Mouse (Mus musculus): ENCODE measurements around the gene Pip4k2a.
"Not testable (repeated sequence)": the region's sequence is repeated elsewhere in the genome, so short reads cannot be mapped to it uniquely, and the experiment has no call there.

The Pip4k2a gene

DNA sequence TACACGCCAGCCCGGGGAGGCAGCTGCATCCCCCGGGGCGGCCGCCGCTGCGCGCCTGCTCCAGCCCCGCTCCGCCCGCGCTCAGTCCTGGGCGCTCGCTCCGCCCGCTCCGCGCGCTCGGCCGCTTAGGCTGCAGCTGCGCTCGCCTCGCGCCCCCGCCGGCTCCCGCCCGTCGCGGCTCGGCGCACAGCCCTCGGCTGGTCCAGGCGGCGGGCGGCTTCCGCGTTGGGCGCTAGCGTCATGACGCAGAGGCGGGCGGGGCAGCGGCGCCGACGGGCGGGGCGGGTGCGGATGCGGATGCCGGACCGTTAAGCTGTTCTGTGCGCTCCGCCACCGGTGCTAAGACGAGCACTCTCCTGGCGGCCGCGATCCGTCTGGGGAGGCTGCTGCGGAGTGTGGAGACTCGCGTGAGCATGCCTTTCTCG lies at the start of gene Pip4k2a, which contains the start of gene 4930426L09Rik:
Gene Pip4k2a (minus strand): TSS at position 73 of the 425 bp plus-strand sequence.
Gene 4930426L09Rik (plus strand): TSS at position 290 of the 425 bp plus-strand sequence.
- DNase-seq (ENCODE audit: low spot score), result peak; percentile 91

DNA sequence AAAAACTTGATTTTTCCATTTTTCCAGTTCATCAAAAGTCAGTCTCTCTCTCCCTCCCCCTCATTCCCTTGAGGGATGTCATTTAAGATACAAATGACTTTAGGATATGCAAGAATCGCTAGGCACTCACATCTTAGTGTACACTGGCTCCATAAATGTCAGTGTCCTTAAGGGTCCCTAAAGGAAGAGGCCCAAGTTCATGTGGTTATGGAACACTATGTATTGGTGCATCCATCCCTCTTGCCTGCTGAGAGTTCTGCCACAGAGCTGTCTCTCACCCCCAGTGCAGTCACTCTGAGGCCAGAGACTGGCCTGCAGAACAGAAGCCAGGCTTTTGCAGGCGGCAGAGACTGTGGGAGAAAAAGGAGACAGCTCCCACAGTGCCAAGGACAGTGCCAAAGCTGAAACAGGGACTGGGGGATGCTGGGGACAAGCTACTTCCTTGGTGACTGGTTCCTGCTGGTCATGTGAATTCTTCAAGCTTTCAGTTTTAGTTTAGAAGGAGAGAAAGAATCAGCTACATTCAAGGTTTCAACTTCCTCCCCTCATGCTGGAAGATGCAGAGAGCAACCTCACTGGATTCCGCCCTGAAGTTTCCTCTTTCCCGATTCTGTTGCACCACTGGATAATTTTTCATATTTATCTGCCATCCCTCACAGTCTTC lies 40.1 kb upstream of the Pip4k2a start:
- DNase-seq (ENCODE audit: low spot score), result no peak

DNA sequence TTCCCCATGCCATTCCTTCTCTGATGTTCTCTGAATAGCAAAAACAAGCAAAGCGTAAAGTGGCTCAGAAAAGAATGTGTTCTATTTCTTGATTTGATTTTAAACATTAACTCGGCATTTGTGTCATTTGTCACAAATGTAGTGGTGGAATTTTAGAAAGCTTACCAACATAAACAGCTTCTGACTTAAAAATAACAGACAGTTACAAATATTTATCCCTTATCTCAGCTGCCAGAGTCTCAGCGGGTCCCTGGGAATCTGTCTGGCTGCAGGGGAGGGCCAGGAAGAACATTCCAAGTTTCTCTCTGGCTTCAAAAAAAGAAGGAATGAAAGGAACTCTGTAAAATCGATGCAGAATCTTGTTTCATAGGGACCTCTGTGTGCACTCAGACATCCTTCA lies 39.5 kb upstream of the Pip4k2a start:
- no peak for DNase-seq (ENCODE audit: low spot score)

DNA sequence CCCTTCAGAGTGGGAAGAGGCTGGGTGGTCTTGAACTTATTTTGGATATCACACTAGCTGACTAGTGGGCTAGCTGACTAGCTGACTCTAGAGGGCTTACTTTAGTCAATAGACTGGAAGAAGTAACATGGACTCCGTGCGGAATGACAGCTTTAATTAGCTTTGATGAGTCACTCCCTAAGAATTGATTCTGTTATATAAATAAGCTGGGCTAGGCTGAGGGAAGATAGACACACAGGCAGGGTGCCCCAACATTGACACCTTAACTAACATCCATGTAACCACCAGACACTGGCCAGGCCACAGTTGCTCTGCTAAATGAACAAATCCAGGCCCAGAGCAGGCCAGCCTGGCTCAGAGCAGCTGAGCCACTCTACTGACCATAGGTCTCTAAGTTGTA lies 26.9 kb upstream of the Pip4k2a start:
- no peak for DNase-seq (ENCODE audit: low spot score)

DNA sequence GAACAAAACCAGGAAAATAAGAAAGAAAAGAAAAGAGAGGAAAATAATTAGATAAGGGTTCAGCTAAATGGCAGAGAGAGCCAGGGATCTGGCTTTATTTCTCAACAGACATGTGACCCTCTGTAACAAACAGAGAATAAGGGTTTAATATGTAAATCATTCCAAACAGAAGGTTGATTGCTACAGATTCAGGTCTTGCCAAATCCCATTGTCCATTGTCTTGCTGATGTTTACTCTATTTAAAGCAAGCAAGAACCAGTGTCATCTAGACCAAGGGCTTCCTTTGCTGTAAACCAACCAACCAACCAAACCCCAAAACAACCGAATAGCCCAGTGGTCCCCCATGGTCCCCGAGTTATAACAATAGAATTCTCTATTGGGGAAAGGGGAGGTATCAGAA lies 20.1 kb upstream of the Pip4k2a start:
- DNase-seq (ENCODE audit: low spot score), result no peak

DNA sequence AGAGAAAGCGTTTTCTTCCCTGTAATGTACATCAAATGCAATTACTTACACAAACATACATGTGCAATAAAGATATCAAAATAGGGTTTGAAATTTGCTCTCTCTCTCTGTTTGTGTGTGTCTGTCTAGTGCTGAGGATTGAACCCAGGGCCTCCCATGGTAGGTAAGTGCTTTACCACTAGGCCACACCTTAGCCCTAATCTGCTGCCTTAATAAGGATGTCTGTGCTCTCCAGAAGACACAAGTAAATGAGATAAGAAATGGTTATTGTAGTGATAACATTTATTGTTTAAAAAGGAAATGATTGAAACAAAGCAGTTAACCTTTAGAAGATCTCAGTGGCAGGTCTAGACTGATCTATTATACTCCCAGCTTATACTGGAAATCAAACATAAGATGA lies 18.9 kb upstream of the Pip4k2a start:
- no peak for DNase-seq (ENCODE audit: low spot score)

DNA sequence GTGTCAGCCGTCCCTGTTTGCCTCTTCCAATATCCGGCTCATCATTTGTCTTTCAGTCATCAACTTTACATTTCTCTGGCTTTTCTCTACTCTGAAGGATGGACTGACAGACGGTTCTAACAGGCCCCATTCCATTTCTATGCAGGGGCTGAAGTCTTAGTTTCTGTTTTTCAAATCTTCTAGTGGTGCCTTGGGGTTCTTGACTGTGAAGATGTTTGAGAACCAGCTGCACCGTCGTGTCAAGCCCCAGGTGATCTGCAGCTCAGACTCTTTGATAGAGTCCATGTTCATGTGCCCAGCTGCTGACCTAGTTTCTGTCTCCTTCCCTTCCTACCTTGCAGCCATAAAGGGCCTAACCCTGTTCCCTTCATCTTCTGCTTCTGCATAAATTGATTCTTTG lies 18.4 kb upstream of the Pip4k2a start:
- no peak for DNase-seq (ENCODE audit: low spot score)

DNA sequence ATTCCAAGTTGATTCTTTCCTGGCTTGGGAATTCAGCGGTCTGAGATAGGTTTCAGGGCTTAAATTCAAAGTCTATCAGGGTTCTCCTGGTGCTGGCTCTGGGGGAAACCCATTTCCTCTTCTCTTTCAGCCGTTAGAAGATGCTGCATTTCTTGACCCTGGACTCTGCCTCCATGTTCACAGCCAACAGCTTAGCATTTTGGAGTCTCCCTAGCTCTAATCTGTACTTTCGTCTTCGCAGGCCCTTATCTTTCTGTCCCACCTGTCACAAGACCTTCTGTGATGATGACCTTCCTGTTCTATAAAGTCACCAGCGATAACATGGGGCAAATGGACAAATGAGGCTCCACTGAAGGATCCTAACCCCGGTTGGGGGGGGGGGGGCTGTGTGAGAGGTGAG lies 13.5 kb upstream of the Pip4k2a start:
- no peak for DNase-seq (ENCODE audit: low spot score)

DNA sequence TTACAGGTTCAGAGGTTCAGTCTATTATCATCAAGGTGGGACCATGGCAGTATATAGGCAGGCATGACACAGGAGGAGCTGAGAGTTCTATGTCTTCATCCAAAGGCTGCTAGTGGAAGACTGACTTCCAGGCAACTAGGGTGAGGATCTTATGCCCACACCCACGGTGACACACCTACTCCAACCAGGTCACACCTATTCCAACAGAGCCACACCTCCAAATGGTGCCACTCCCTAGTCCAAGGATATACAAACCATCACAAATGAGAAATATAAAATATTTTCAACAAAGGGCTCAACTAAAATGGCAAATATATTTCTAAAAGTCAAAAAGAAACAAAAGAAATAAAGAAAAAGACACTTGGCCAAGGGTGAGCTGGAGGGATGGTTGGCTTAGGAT lies 12.6 kb upstream of the Pip4k2a start:
- not testable (repeated sequence) for DNase-seq (ENCODE audit: low spot score)

DNA sequence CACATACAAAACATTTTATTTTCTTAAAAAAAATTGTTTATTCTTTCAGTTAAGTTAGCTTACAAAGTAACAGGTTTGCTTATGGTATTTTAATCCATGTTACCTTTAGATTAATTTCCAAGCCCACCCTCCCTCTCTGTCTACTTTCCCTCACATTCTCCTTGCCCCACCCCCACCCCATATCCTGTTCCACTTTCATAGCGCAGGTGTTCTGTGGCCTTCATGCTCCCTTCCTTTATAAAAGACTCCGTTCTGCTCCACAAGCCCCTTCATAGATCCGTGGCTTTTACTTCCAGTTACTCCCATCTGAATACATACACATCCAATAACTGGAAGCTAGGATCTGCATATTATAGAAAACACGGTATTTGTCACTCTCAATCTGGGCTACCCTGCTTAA lies 9.7 kb upstream of the Pip4k2a start:
- no peak for DNase-seq (ENCODE audit: low spot score)

DNA sequence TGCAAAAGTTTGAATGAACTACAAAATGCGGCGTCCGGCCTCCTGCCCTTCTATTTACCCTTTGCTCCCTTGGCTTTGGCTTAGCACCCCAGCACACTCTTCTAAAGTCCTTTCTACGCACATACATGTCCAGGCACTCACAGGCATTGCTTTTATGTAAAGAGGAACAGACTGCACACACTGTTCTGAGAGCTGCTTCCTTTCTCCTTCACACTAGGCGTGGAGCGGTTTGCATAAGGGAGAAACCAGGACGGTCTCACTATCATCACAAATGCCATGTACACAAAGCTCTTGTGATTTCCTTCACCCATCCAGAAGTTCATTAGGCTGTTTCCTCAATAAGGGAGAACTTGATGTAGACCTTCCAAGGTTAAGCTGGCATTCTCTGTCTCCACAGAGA lies 8.2 kb upstream of the Pip4k2a start:
- no peak for DNase-seq (ENCODE audit: low spot score)

DNA sequence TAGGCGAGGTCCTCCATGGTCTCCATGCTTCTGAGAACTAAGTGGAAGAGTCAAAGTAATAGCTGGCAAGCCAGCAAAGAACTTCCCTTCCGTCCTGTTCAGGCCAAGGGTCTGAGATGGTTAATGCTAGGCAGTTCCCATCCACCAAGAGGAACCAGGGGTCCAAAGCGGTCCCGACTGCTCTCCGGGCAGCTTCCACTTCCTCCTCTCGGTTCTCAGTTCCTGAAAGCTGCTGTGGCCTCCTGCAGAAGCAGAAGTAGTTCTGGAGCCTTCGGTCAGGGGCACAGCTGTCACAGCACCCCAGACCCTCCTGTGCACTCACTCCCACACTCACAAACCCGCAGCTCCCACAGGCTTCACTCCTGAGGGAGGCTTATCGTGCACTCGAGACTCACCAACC lies 6.9 kb upstream of the Pip4k2a start:
- no peak for DNase-seq (ENCODE audit: low spot score)

DNA sequence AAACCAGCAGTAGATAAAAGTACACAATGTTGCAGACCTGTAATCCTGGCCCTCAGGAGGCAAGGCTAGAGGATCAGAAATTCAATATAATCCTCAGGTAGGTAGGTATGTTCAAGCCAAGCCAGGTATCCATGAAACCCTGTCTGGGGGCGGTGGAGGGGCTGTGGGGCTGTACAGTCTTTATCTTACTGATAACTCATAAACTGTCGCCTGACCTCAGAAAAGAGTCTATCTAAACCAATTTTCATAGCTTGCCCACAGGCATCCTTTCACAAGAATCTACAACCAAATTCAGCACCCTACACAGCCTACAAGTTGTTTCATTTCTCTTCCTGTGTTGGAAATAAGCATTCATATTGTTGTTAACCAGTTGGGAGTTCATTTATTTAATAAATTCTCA lies 1.5 kb upstream of the Pip4k2a start:
- no peak for DNase-seq (ENCODE audit: low spot score)

DNA sequence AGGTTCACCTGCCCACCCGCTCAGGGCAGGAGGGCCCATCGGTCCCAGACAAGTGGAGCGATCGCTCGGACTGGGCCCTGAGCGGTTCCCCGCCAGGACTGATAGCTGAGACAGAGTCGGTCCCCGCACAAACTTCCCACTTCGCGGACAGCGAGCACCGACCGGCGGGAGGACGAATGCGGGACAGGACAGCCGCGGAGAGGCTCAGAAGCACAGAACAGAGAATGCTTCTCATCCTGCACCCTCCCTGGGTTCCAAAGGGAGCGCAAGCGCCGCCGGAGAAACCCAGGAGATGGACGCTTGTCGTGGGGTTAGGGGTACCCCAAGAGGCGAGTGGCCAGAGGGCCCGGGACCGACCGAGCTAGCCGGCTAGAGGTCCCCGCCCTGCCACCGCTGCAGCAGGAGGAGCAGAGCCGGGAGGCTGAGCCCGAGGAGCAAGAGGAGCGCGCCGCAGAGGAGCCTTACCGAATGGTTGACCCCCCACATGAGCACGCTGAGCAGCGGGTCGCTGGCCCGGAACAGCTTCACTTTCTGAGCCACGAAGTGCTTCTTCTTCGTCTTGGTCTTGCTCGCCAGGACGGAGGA lies 447 bp downstream of the Pip4k2a start:
- DNase-seq (ENCODE audit: low spot score), result peak; percentile 67

DNA sequence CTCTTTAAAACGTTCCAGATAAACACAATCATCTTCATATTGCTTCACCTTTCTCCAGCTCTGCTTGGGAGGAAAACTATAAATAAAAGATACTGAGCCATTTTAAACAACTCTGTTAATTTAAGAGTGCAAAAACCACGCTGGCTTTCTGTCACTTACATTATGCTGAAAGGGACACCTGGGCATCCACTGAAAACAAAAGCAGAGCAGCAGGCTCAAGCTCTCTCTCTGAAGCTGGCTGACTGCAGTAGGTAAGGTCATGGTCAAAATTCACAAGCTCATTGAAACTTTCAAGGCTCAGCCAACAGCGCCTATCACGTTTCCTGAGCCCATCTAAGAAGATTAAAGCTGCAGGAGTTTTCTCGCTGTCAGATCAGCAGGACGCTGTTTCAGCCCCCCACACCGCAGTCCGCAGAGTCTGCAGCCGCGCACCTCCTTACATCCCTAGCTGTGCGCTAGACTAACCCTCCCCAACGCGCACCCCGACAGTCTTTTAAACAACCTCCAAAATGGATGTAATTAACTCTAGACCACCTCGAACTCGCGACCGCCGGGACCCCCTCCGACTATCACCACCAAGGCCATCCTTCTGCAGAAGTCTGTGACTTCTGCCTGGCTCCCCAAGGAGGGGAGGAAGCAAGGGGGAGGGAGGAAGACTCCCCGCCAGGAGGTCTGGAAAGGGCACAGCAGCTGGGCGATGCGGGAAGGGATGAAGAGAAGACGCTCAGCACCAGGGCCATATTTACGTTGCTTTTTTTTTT lies 1.3 kb downstream of the Pip4k2a start:
- peak; percentile 43 for DNase-seq (ENCODE audit: low spot score)

DNA sequence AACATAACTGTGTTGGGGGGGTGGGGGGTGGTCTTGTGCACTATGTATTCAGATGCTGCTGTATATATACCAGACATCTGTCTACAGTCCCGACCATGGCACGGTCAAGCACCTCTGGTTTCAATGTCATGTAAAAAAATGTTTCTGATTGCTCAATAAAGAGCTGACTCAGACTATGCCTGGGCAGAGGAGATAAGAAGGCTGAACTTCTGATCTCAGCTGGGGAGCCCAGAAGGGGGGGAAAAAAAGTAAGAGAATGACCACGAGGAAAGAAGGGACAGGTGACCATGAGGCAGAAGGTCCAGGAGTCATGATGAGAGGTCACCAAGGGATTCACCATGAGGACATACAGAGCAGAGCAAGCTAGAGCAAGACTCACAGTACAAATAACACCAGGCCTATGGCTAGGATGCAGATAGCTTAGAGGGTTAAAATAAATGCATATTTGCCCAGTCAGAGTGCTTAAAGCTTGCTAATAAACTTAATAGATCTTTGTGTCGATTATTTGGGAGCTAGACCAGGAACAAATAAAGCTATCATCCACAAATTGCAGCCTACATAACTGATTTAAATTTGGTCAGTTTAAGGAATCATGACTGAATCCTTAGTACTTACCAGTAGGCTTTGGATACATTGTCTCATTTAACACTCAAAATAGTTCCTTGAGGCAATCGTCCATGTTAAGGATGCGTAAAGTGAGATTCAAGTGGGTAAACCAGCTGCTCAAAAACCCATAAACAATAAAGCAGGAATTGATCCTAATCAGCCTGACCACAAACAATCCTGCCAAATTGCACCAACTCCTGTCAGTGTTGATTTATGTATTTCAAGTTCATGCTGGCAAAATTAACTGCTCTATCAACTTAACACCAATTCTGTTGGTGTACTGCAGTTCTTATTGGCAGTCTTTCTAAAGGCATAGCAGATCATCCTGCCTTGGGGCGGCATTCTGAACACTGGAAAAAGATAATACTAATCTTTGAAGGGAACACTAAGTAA lies 5.1 kb downstream of the Pip4k2a start:
- DNase-seq (ENCODE audit: low spot score), result no peak

DNA sequence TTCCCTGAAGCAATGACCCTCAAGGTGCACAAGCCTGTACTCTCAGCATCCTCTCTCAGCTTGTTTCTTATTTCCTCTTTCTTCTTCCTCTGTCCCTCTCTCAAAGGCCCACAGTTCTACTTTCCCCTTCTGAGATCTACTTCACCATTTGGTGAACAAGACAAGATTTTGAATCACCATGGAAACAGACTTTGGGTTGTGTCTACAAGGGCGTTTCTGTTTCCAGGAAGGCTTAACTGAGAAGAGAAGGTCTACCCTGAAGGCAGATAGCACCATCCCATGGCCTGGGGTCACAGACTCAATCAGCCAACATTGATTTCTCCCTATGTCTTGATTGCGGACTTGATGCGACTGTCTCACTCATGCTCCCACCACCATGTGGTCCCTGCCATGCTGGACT lies 9.0 kb downstream of the Pip4k2a start:
- DNase-seq (ENCODE audit: low spot score), result no peak

DNA sequence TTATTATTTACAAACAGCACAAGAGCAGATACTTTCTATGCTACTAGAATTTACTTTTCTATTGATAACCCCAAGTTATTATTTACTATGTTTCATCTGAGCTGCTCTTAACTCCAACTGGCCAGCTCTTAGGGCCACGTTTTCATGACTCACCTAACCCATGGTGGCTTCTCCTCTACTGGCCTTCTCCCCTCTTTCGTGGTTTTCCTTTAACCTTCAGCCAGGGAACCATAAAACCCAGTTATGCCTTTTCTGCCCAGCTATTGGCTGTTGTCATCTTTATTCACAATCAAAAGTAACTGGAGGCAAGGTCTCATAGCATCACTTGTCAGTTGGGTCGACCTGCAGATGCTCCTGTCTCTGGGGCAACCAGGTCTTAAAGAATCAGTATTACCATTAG lies 12.4 kb downstream of the Pip4k2a start:
- no peak for DNase-seq (ENCODE audit: low spot score)

DNA sequence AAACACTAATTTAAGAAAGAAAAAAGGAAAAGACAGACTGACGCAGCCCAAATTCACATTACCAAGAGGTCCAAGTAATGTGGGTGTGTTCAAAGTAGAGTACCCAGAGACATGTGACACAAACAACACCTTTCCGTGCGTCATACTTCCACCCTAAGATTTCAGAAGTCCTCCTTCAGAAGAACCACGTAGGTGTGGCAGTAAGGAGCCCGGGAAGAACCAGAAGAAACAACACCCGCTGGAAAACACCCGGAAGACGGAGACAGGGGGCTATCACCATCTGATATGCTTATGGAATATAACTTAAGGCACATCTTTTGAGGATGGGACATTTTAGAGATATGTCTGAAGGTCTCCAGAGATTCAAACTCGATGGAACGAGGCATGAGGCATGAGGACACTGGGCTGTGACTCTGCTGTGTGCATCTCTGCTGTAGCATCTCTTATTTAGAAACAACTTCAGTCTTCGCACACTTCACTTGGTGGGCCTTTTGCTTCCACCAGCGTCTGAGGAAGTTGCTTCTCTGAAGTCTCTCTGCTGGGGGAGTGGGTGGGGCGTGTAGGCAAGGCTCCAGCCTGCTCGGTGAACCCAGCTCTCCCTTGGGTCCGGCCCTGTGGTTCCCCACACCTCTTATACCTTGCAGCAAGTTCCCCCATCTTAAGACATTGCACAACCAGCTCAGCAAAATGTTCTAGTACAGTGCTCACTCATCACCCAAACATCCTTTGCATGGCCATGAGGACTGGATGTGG lies 13.7 kb downstream of the Pip4k2a start:
- DNase-seq (ENCODE audit: low spot score), result no peak

DNA sequence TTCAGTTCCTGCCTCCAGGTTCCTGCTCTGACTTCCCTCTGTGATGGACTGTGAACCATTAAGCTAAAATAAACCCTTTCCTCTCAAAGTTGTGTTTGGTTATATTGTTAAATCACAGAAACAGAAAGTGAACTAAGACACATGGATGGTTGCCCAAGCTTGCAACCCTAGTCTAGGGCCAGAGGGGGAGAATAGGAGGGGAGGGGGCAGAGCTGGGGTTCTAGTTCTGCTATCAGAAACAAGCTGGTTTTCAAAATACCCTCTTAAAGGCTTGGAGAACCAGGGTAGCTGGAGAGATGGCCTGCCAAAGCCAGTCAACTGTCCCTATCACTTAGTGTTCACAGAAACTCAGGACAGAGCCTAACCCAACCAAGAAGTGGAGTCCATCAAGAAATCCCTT lies 14.4 kb downstream of the Pip4k2a start:
- no peak for DNase-seq (ENCODE audit: low spot score)

DNA sequence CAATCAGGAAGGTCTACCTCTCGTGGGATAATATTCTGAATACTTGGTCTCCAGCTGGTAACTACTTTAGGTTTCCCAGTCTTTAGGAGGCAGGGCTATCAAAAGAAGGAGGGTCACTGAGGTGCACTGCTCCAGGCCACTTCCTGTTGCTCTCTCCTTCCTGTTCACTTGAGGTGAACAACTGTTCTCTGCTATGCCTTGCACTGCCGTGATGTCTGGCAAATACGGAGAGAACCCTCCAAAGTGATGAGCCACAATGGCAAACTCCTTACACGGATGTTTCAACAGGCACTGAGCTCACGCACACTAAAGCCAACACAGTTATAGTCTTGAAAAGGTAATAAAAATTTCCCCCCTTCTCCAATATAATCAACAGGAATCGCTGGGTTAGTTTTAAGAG lies 15.3 kb downstream of the Pip4k2a start:
- DNase-seq (ENCODE audit: low spot score), result no peak

Measured in testis, postnatal 10 days (tissue).